Mouse (Mus musculus): ENCODE data around the gene Scn3a. TPM values are rescaled to one million over a fixed set of nuclear protein-coding genes. Genes with fewer than 3 reads are reported as not detected.

Scn3a gene
- polyA plus RNA-seq, 1 experiment, result 1.5 TPM

GRCm38 (mm10) chr2:65416535-65416934 is 150.9 kb downstream of the Scn3a start:
- Histone ChIP-seq H3K4me1 (ENCODE audit: control insufficient read depth, insufficient read depth, low read length) (peaks cover 2% of the 10 kb centered on the region; the same call in 1 of the 2 replicates), H3K27ac (ENCODE audit: insufficient read depth, low read length) (no peak overlapping the region), H3K4me3 (ENCODE audit: insufficient read depth, low read length) (no peak overlapping the region)
- TF ChIP-seq CTCF (IDR thresholded peaks at IDR 0.05; ENCODE audit: borderline replicate concordance, insufficient read depth, low read length) (no peak), POLR2A (IDR thresholded peaks at IDR 0.05; ENCODE audit: low read depth, low read length) (no peak)

- H3K4me1 ChIP-seq (ENCODE audit: control insufficient read depth, insufficient read depth, low read length), result peaks cover 3% of the 10 kb centered on the region; the same call in 1 of the 2 replicates
- H3K27ac ChIP-seq (ENCODE audit: insufficient read depth, low read length), result no peak overlapping the region
- TF ChIP-seq CTCF (IDR thresholded peaks at IDR 0.05; ENCODE audit: borderline replicate concordance, insufficient read depth, low read length) (no peak), POLR2A (IDR thresholded peaks at IDR 0.05; ENCODE audit: low read depth, low read length) (no peak)
- no peak overlapping the region for H3K4me3 ChIP-seq (ENCODE audit: insufficient read depth, low read length)
These were observed 152.1 kb downstream of the Scn3a start for GRCm38 (mm10) chr2:65415294-65415693.

- TF ChIP-seq POLR2A (IDR thresholded peaks at IDR 0.05; ENCODE audit: low read depth, low read length), result no peak
- no peak for TF ChIP-seq CTCF (IDR thresholded peaks at IDR 0.05; ENCODE audit: borderline replicate concordance, insufficient read depth, low read length)
- Histone ChIP-seq H3K27ac (ENCODE audit: insufficient read depth, low read length) (no peak overlapping the region), H3K4me1 (ENCODE audit: control insufficient read depth, insufficient read depth, low read length) (peaks cover 5% of the 10 kb centered on the region; the same call in 1 of the 2 replicates), H3K4me3 (ENCODE audit: insufficient read depth, low read length) (no peak overlapping the region)
These were observed 152.6 kb downstream of the Scn3a start for GRCm38 (mm10) chr2:65414806-65415281.

GRCm38 (mm10) chr2:65414237-65414636 is 153.2 kb downstream of the Scn3a start:
- H3K27ac ChIP-seq (ENCODE audit: insufficient read depth, low read length), result no peak overlapping the region
- no peak for TF ChIP-seq CTCF (IDR thresholded peaks at IDR 0.05; ENCODE audit: borderline replicate concordance, insufficient read depth, low read length)
- no peak for TF ChIP-seq POLR2A (IDR thresholded peaks at IDR 0.05; ENCODE audit: low read depth, low read length)
- no peak overlapping the region for H3K4me3 ChIP-seq (ENCODE audit: insufficient read depth, low read length)
- H3K4me1 ChIP-seq (ENCODE audit: control insufficient read depth, insufficient read depth, low read length), result peaks cover 5% of the 10 kb centered on the region; the same call in 1 of the 2 replicates

GRCm38 (mm10) chr2:65413746-65414145 is 153.7 kb downstream of the Scn3a start:
- TF ChIP-seq POLR2A (IDR thresholded peaks at IDR 0.05; ENCODE audit: low read depth, low read length) (no peak), CTCF (IDR thresholded peaks at IDR 0.05; ENCODE audit: borderline replicate concordance, insufficient read depth, low read length) (no peak)
- Histone ChIP-seq H3K4me3 (ENCODE audit: insufficient read depth, low read length) (no peak overlapping the region), H3K27ac (ENCODE audit: insufficient read depth, low read length) (no peak overlapping the region), H3K4me1 (ENCODE audit: control insufficient read depth, insufficient read depth, low read length) (peaks cover 5% of the 10 kb centered on the region; the same call in 1 of the 2 replicates)

Other genes with a start within 250 kb of the Scn3a start
- not detected in 2 replicates for gene Slc38a11, start 203.6 kb downstream of the Scn3a start, polyA plus RNA-seq (2011; ENCODE audit: insufficient read length, low read depth, missing spikeins)
- gene Scn2a, start 53.1 kb upstream of the Scn3a start, polyA plus RNA-seq (2011; ENCODE audit: insufficient read length, low read depth, missing spikeins), result 4.0 and 6.1 TPM in 2 replicates

Measured in embryonic fibroblast, embryonic 13.5 days (primary cell).